Mouse (Mus musculus): ENCODE data around the gene Cabp7. TPM values are rescaled to one million over a fixed set of nuclear protein-coding genes. Genes with fewer than 3 reads are reported as not detected.

Gene Cabp7
- 0.13 and 0.23 TPM in 2 replicates for polyA plus RNA-seq (2015; fragmentation: Nextera tagmentation; extraction: Ambion mirVana)

DNA sequence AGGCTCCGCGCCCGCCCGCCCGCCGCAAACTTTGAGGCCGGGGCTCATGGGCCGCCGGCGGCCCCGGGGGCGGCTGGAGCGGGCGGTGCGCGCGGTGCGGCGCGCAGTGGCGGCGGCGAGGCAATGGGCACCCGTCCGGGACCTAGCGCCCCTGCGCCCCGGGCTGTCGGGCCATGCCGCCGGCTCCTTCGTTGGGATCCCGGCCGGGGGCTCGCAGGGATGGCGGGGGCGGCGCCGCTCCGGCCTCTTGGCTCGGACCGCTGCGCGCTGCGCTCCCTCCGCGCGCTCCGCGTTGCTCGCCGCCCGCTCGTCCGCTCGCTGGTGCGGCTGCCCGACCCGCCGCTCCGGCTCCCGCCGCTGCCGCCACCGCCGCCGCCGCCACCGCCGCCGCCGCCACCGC is at the start of gene Cabp7:
TSS of gene Cabp7 (minus strand) at position 46 of the 400 bp plus-strand sequence.
- no peak for ATAC-seq (ENCODE audit: low FRiP score, low read depth)
- Histone ChIP-seq H3K4me1 (peaks cover 17% of the 10 kb centered on the region), H3K27me3 (peaks cover 94% of the 10 kb centered on the region), H3K9me3 (no peaks in the 10 kb centered on the region), H3K4me3 (peak within 1 kb of the TSS; percentile 54), H3K9ac (peak within 1 kb of the TSS; percentile 45), H3K36me3 (no peaks in the 10 kb centered on the region), H3K4me2 (replicated peaks) (peak within 1 kb of the TSS; percentile 95), H3K27ac (no peak within 1 kb of the TSS)
- WGBS: under 1% methylated on average over 48 of the region's 73 CpGs

DNA sequence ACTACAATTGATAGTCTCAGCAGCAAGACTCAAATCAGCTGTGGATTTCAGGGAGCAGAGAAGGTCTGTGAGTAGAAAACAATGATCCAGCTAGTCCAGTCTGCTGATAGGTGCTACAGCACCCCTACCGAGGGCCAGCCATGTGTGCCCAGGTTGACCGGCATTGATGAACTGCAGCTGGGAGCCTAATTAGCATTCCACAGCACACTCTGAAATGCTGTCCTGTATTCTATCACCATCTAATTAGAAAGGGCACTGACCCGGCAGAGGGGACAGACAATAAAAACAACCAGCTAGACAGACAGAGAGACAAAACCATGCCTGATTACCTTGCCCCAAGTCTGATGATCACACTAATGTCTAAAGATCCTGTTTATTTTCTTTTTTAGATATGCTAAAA is 46.4 kb upstream of the Cabp7 start:
- Histone ChIP-seq H3K4me2 (replicated peaks) (no peak overlapping the region), H3K36me3 (peaks cover 80% of the 10 kb centered on the region), H3K27ac (no peak overlapping the region), H3K4me3 (no peak overlapping the region), H3K9ac (no peak overlapping the region), H3K27me3 (no peaks in the 10 kb centered on the region), H3K9me3 (no peaks in the 10 kb centered on the region), H3K4me1 (no peaks in the 10 kb centered on the region)
- ATAC-seq (ENCODE audit: low FRiP score, low read depth): no peak
- 13% methylated on average over 3 of the region's 3 CpGs for WGBS

DNA sequence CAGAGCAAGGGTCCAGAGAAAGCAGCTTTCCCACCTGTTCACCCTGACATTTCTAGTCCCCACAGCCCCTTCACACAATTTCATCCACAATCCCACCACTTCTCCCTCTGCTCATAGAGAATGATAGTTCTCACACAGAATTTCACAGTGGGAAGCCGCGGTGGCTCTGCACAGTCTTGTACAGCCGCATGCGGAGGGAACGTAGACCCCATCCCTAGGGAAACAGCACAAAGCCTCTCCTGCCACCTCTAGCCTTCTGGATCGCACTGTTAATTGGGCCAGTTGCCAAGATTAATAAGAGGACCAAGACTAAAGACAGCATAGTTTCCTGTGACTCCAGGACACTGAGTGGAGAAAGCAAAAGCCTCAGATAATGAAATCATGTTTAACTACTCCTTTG is 45.0 kb upstream of the Cabp7 start:
- ATAC-seq (ENCODE audit: low FRiP score, low read depth): no peak
- no peaks in the 10 kb centered on the region for H3K4me1 ChIP-seq

DNA sequence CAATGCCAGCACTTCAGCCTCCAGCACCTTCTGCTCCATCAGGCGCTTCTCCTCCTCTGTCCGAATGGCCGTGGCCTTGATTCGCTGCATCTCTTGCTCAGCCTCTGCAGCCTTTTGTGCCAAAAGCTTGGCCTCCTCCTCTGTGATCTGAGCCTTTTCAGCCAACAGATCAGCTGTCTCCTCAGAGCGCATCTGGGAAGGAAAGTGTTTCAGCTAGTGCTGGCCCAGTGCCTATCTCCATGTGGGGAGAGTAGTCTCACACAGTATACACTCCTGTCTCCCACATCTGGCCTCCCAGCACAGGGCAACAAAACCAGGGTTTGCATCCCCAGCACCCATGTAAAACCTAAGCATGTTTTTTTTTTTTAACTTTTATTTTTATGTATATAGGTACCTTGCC is 43.1 kb upstream of the Cabp7 start:
- Histone ChIP-seq H3K27me3 (no peaks in the 10 kb centered on the region), H3K4me3 (no peak overlapping the region), H3K4me1 (no peaks in the 10 kb centered on the region), H3K27ac (no peak overlapping the region), H3K9me3 (no peaks in the 10 kb centered on the region), H3K36me3 (peaks cover 97% of the 10 kb centered on the region), H3K4me2 (replicated peaks) (no peak overlapping the region), H3K9ac (no peak overlapping the region)
- no peak for ATAC-seq (ENCODE audit: low FRiP score, low read depth)
- WGBS: 95% methylated on average over 5 of the region's 5 CpGs

More for the DNA sequence above, 45.0 kb upstream of the Cabp7 start:
- H3K27ac ChIP-seq: no peak overlapping the region
- no peak overlapping the region for H3K9ac ChIP-seq
- no peaks in the 10 kb centered on the region for H3K27me3 ChIP-seq
- H3K36me3 ChIP-seq: peaks cover 81% of the 10 kb centered on the region
- no peak overlapping the region for H3K4me3 ChIP-seq
- WGBS: 69% methylated on average over 6 of the region's 6 CpGs
- H3K9me3 ChIP-seq: no peaks in the 10 kb centered on the region
- H3K4me2 ChIP-seq (replicated peaks): no peak overlapping the region

DNA sequence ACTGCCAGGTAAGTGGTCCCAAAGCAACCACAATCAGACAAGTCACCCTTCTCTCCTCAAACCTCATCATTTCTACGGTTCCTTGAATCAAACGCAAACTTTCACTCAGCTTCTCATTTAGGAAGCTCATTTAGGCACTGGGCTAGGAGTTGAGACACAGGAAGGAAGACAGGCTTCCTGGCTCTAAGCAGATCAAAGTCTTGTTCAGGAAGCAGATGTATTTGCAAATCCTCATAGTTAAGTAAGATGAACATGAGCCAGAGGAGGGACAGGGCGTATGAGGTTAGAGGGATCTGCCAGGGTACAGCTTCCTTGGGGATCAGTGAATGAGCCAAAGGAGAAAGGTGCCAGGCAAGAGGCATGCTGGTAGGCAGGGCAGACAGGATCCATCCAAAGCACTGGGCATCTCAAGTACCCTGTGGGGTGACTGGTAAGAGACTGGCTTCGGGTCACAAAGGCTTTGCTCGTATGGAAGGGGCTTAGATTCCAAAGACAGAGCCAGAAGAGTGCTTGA is 38.1 kb upstream of the Cabp7 start:
- H3K4me2 ChIP-seq (replicated peaks): no peak overlapping the region
- no peaks in the 10 kb centered on the region for H3K27me3 ChIP-seq
- H3K4me3 ChIP-seq: no peak overlapping the region
- H3K27ac ChIP-seq: no peak overlapping the region
- no peaks in the 10 kb centered on the region for H3K9me3 ChIP-seq
- H3K9ac ChIP-seq: no peak overlapping the region
- 71% methylated on average over 5 of the region's 5 CpGs for WGBS
- no peaks in the 10 kb centered on the region for H3K4me1 ChIP-seq
- H3K36me3 ChIP-seq: peaks cover 99% of the 10 kb centered on the region
- ATAC-seq (ENCODE audit: low FRiP score, low read depth): no peak

DNA sequence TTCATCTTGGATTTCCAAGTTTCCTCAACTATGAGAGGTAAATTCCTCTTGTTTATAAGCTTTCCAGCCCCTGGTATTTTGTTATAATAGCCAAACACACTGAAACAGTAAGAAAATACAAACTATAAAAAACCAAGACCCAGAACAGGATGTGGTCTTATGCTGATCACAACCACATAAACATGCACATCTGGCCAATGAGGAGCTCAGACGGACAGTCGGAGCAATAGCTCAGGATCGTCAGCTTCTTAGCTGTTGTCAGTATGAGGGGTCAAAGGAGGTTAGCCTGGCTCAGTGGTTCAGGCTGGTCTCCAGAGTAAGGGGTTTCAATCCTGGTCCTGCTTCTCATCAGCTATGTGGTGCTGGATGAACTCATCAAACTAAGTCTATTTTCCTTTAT is 36.5 kb upstream of the Cabp7 start:
- Histone ChIP-seq H3K4me1 (no peaks in the 10 kb centered on the region), H3K27me3 (no peaks in the 10 kb centered on the region), H3K4me2 (replicated peaks) (no peak overlapping the region), H3K9ac (no peak overlapping the region), H3K27ac (no peak overlapping the region), H3K4me3 (no peak overlapping the region), H3K9me3 (no peaks in the 10 kb centered on the region), H3K36me3 (peaks cover 99% of the 10 kb centered on the region)
- no peak for ATAC-seq (ENCODE audit: low FRiP score, low read depth)
- WGBS: 83% methylated on average over 3 of the region's 3 CpGs

DNA sequence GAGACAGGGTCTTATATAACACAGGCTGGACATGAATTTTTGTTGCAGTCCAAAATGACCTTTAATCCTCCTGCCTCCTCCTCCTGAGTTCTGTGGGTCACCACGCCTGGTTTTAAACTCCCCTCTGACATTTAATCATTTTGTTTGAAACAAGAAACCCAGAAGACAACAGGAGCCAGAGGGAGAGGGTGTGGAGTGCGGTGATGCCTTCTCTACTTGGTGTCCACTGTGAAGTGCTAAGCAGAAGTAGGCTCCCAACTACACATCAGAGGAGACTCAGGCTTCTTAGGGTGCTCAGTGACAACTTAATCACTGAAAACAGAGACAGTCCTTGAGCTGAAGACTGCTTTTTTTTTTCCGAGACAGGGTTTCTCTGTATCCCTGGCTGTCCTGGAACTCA is 34.3 kb upstream of the Cabp7 start:
- H3K4me1 ChIP-seq: no peaks in the 10 kb centered on the region

DNA sequence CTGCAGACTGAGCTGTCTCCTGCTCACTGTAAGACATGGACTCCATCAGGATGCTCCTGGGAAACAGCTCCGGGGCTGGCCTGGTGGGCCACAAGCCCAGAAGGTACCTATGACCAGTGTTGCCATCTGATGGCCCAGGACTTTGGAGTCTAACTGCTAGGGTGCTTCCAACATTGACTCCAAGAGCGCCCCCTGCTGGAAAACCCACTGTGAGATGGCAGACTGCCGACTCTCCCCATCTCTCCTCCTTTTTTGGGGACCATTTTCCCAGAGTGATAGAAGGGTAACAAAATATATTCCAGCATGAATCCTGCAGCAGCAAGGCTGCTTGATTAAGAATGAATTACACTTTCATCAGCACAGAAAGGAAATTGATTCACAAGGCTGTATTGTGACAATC is 26.3 kb upstream of the Cabp7 start:
- H3K9ac ChIP-seq: no peak overlapping the region
- H3K27ac ChIP-seq: no peak overlapping the region
- H3K9me3 ChIP-seq: no peaks in the 10 kb centered on the region
- H3K36me3 ChIP-seq: peaks cover 66% of the 10 kb centered on the region
- no peak overlapping the region for H3K4me2 ChIP-seq (replicated peaks)
- no peak for ATAC-seq (ENCODE audit: low FRiP score, low read depth)
- H3K4me3 ChIP-seq: no peak overlapping the region
- no peaks in the 10 kb centered on the region for H3K27me3 ChIP-seq
- H3K4me1 ChIP-seq: no peaks in the 10 kb centered on the region
- WGBS: 29% methylated on average over 3 of the region's 3 CpGs

More for the DNA sequence above, 34.3 kb upstream of the Cabp7 start:
- Histone ChIP-seq H3K36me3 (peaks cover 96% of the 10 kb centered on the region), H3K27ac (no peak overlapping the region), H3K9me3 (no peaks in the 10 kb centered on the region), H3K9ac (no peak overlapping the region), H3K4me3 (no peak overlapping the region), H3K4me2 (replicated peaks) (no peak overlapping the region), H3K27me3 (no peaks in the 10 kb centered on the region)
- 75% methylated on average over 3 of the region's 3 CpGs for WGBS
- no peak for ATAC-seq (ENCODE audit: low FRiP score, low read depth)

DNA sequence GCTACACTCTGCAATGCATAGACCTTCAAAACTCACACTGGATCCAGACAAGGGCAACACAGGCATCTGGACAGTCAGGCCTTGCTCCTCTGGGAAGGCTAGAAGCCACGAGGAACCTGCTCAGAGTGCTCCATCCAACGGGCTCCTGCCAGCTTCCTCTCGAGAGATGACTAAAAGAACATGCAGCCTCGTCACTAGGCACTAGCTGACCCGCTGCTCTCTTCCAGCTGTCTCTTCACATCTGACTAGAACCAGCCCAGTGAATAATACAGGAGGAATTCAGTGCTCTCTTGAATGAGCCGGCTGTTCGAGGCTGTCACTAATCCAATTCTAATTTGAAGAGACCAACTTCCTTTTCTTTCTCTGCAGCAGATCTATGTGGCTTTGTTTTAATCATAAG is 25.2 kb upstream of the Cabp7 start:
- no peak for ATAC-seq (ENCODE audit: low FRiP score, low read depth)
- WGBS: 90% methylated on average over 7 of the region's 7 CpGs
- Histone ChIP-seq H3K9me3 (no peaks in the 10 kb centered on the region), H3K4me3 (no peak overlapping the region), H3K4me2 (replicated peaks) (no peak overlapping the region), H3K27ac (no peak overlapping the region), H3K27me3 (no peaks in the 10 kb centered on the region), H3K9ac (no peak overlapping the region), H3K4me1 (no peaks in the 10 kb centered on the region), H3K36me3 (peaks cover 67% of the 10 kb centered on the region)

DNA sequence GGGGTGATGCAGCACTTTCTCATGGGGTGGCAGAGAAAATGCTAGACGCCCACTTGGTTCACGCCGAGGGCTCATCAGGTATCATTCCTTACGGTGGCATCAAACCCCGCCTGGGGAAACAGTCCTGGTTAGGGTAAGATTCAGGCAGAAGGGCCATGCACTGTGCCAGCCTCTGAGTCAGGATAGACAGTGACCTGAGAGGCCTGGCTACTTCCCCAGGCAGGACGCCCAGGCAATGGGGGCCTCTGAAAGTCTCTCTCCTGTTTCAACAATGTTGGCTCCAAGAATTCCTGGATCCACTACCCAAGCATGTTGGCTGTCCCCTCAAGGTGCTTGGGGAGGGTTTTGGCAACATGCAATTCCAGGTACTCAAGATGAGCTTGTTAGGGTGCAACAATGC is 23.3 kb upstream of the Cabp7 start:
- ATAC-seq (ENCODE audit: low FRiP score, low read depth): no peak
- no peaks in the 10 kb centered on the region for H3K27me3 ChIP-seq
- H3K27ac ChIP-seq: no peak overlapping the region
- H3K9me3 ChIP-seq: no peaks in the 10 kb centered on the region
- no peak overlapping the region for H3K9ac ChIP-seq
- H3K36me3 ChIP-seq: peaks cover 60% of the 10 kb centered on the region
- H3K4me2 ChIP-seq (replicated peaks): no peak overlapping the region
- WGBS: 91% methylated on average over 6 of the region's 6 CpGs
- no peaks in the 10 kb centered on the region for H3K4me1 ChIP-seq
- H3K4me3 ChIP-seq: no peak overlapping the region

DNA sequence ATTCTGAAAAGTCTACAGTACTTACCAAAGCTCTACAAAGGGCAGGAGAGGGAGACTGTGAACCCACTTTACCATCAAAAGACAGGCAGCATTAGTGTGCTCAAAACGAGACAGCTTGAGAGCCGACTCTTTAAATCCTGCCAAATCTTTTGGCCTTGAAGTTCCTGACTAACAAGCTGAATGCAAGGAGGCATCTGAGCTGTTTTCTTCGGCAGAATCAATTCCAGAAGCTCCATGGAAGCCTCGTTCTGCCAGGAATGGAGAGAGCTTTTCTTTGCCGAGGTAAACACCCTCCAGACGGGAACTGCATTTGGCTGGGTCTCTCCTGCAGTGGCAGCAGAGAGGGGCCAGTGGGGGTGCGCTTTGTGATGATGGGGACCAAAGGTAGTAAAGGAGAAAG is 22.7 kb upstream of the Cabp7 start:
- WGBS: 67% methylated on average over 7 of the region's 7 CpGs
- no peak for ATAC-seq (ENCODE audit: low FRiP score, low read depth)

DNA sequence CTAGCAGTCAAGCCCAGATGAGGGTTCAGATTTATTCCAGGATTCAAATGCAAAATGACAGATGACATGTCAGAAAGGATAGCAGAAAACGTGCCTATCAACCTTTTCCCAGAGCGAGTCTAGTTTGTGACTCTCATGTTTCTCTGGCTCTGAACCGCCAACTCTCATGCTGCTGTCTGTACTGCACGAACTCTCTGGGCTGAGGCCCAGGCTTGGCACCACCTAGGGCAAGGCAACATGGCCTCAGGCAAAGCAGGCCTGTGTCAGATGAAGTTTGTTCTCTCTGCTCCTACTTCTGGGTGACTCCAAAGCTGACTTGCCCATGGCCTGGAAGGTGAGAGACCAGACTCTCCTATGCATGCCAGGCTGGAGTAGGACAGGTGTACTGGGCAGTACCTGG is 21.8 kb upstream of the Cabp7 start:
- no peaks in the 10 kb centered on the region for H3K9me3 ChIP-seq
- no peak overlapping the region for H3K27ac ChIP-seq
- peaks cover 5% of the 10 kb centered on the region for H3K27me3 ChIP-seq
- ATAC-seq (ENCODE audit: low FRiP score, low read depth): no peak
- no peak overlapping the region for H3K4me2 ChIP-seq (replicated peaks)
- H3K4me1 ChIP-seq: no peaks in the 10 kb centered on the region
- peaks cover 53% of the 10 kb centered on the region for H3K36me3 ChIP-seq
- H3K4me3 ChIP-seq: no peak overlapping the region
- H3K9ac ChIP-seq: no peak overlapping the region
- 85% methylated on average over 4 of the region's 4 CpGs for WGBS

More for the DNA sequence above, 22.7 kb upstream of the Cabp7 start:
- Histone ChIP-seq H3K27ac (no peak overlapping the region), H3K4me1 (no peaks in the 10 kb centered on the region), H3K9ac (no peak overlapping the region), H3K36me3 (peaks cover 54% of the 10 kb centered on the region), H3K4me3 (no peak overlapping the region), H3K4me2 (replicated peaks) (no peak overlapping the region), H3K9me3 (no peaks in the 10 kb centered on the region), H3K27me3 (no peaks in the 10 kb centered on the region)

DNA sequence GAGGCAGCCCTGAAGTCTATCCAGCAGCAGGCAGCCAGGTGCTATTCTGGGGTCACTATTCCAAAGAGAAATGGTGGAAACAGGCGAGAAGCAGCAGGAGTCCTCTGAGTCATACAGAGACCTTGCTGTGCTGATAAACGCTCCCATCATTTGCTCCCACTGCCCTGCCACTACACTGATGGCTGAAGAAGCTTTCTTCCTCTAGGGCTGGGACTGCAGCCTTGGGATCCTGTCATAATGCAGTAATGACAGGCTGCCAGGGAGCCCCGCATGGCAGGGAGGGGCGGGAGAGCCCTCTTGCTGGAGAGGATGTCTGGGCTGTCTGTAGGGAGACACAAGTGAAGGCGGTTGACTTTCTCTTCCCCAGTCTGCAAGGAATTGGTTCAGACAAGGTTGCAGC is 17.9 kb upstream of the Cabp7 start:
- peaks cover 37% of the 10 kb centered on the region for H3K27me3 ChIP-seq
- 51% methylated on average over 5 of the region's 5 CpGs for WGBS
- ATAC-seq (ENCODE audit: low FRiP score, low read depth): no peak

More for the DNA sequence above, 17.9 kb upstream of the Cabp7 start:
- H3K4me1 ChIP-seq: no peaks in the 10 kb centered on the region
- H3K27ac ChIP-seq: no peak overlapping the region
- no peak overlapping the region for H3K4me2 ChIP-seq (replicated peaks)
- peaks cover 29% of the 10 kb centered on the region for H3K36me3 ChIP-seq
- no peak overlapping the region for H3K4me3 ChIP-seq
- no peaks in the 10 kb centered on the region for H3K9me3 ChIP-seq
- no peak overlapping the region for H3K9ac ChIP-seq
